Mouse (Mus musculus) liver, embryonic 14.5 days (tissue): ENCODE results near the gene Pdzd8.

Source experiments
- CTCF ChIP-seq: IDR thresholded peaks from 2 replicates; pipeline ENCODE4 v1.5.1; 2016; ENCODE audit warnings: antibody characterized with exemption, low read depth, control low read depth
- EP300 ChIP-seq: IDR thresholded peaks from 2 replicates; pipeline ENCODE4 v1.6.1; 2016; ENCODE audit warnings: antibody characterized with exemption, low read depth

DNA sequence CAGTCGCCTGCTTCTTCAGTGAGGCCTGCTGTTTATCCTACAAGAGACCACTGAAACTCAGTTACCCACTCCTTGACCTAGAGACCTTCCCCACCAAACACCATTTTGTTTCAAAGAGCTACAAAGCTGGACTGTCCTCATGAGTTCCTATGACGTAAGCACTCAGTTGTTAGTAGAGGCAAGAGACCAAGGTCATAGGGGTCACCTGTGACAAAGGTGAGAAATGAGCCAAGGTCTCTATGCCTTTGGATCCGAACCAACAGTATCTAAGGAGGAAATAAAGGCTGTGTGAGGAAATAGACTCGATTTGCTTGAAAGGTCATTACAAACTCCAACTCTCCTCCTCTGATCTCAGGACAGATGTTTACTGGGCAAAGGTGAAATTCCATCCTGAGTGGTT, 25.4 kb upstream of the Pdzd8 start:
- TF ChIP-seq CTCF = no peak
- TF ChIP-seq EP300 = no peak
